Mouse (Mus musculus): ENCODE data around the gene Arel1. TPM values are rescaled to one million over a fixed set of nuclear protein-coding genes. Genes with fewer than 3 reads are reported as not detected.
A peak's percentile ranks its signal among the peaks of the same experiment; 100 is the strongest.

Gene Arel1
- total and polyA plus RNA-seq, 2 experiments, result 21.0 to 22.4 TPM

DNA sequence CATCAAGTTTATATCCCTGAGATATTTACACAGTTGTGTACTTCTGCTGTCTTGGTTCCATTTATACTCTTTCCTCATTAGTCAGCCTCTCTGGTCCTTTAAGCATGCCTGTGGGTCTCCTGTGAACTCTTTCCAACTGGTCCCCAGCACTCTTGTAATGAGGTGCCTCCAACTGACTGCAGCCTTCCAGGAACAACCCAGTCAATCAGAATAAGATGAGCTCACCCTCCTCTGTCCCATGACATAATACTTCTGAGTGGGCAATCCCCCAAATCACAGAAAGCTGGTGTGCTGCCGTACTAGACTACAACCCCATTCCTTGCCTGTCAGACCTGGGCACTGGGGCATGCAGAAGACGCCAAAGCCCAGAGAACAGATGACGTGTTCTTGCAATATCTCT lies 14.4 kb downstream of the Arel1 start:
- WGBS, result 93% methylated on average over 3 of the region's 3 CpGs
- Histone ChIP-seq H3K36me3 (ENCODE audit: control insufficient read depth, insufficient read depth, low read length) (peaks cover under 1% of the 10 kb centered on the region; the same call in 1 of the 2 replicates), H3K4me1 (ENCODE audit: control insufficient read depth, insufficient read depth, low read length) (peaks cover 2% of the 10 kb centered on the region; the same call in 1 of the 2 replicates), H3K4me3 (ENCODE audit: insufficient read depth, low read depth, low read length) (no peak overlapping the region), H3K27ac (replicated peaks; ENCODE audit: insufficient read depth, low read depth, low read length) (no peak overlapping the region), H3K27me3 (ENCODE audit: control insufficient read depth, insufficient read depth, low read length) (no peaks in the 10 kb centered on the region), H3K79me2 (ENCODE audit: control insufficient read depth, insufficient read depth, low read length) (peaks cover 6% of the 10 kb centered on the region; the same call in 1 of the 2 replicates), H3K9ac (ENCODE audit: low read depth, low read length) (no peak overlapping the region)
- no peak for DNase-seq (ENCODE audit: extremely low read depth, low read depth, low spot score)
- TF ChIP-seq CTCF (IDR thresholded peaks at IDR 0.05; ENCODE audit: low read depth, low read length) (no peak), POLR2A (IDR thresholded peaks at IDR 0.05; ENCODE audit: extremely low read depth, insufficient read depth, low read length) (no peak)

DNA sequence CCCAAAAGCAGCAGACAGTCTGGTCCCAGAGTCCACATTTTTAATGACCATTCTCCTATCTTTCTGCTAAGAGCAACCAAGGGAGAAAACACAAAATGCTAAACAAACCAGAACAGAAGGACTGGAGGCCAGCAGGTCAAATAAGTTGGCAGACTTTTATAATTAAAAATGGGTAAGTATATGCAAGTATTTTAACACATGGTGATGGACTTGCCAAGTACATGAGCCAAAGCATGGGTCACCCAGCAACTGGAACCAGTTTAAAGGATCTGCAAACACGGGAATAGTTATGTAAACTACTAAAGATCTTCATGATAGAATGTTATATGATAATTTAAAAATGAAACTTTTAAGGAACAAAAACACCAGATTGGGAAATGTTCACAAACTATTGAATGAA lies 18.3 kb downstream of the Arel1 start:
- Histone ChIP-seq H3K4me1 (ENCODE audit: control insufficient read depth, insufficient read depth, low read length) (peaks cover 18% of the 10 kb centered on the region), H3K27ac (replicated peaks; ENCODE audit: insufficient read depth, low read depth, low read length) (no peak overlapping the region), H3K36me3 (ENCODE audit: control insufficient read depth, insufficient read depth, low read length) (peaks cover 10% of the 10 kb centered on the region), H3K79me2 (ENCODE audit: control insufficient read depth, insufficient read depth, low read length) (no peaks in the 10 kb centered on the region; the same call in 1 of the 2 replicates), H3K9ac (ENCODE audit: low read depth, low read length) (no peak overlapping the region), H3K4me3 (ENCODE audit: insufficient read depth, low read depth, low read length) (no peak overlapping the region), H3K27me3 (ENCODE audit: control insufficient read depth, insufficient read depth, low read length) (no peaks in the 10 kb centered on the region)
- WGBS, result 21% methylated on average over 1 of the region's 1 CpGs
- DNase-seq (ENCODE audit: extremely low read depth, low read depth, low spot score), result peak; percentile 86
- no peak for TF ChIP-seq CTCF (IDR thresholded peaks at IDR 0.05; ENCODE audit: low read depth, low read length)
- TF ChIP-seq POLR2A (IDR thresholded peaks at IDR 0.05; ENCODE audit: extremely low read depth, insufficient read depth, low read length), result no peak

DNA sequence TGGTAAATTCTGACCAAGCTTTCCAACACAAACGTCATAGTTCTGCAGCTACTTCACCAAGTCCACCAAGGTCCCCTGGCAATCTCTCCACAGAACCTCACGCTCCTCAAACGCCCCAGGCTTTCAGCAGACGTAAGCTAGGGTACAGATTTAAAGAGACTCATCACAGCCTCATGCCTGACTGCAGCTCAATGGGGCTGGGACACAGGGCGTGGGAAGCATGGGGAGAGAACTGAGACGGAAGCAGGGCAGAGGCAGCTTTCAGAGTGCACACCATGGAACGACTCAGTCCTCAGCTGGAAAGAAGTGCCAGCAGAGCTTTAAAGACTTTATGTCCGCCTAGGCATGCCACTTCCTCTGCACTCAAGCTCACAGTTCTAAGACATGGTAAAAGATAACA lies 19.2 kb downstream of the Arel1 start:
- peaks cover 13% of the 10 kb centered on the region for H3K36me3 ChIP-seq (ENCODE audit: control insufficient read depth, insufficient read depth, low read length)
- peaks cover 18% of the 10 kb centered on the region for H3K4me1 ChIP-seq (ENCODE audit: control insufficient read depth, insufficient read depth, low read length)
- H3K4me3 ChIP-seq (ENCODE audit: insufficient read depth, low read depth, low read length), result no peak overlapping the region
- TF ChIP-seq POLR2A (IDR thresholded peaks at IDR 0.05; ENCODE audit: extremely low read depth, insufficient read depth, low read length) (no peak), CTCF (IDR thresholded peaks at IDR 0.05; ENCODE audit: low read depth, low read length) (no peak)
- peak overlapping the region; percentile 6; the same call in 1 of the 2 replicates for H3K27ac ChIP-seq (replicated peaks; ENCODE audit: insufficient read depth, low read depth, low read length)
- H3K27me3 ChIP-seq (ENCODE audit: control insufficient read depth, insufficient read depth, low read length), result no peaks in the 10 kb centered on the region
- H3K9ac ChIP-seq (ENCODE audit: low read depth, low read length), result no peak overlapping the region
- 69% methylated on average over 8 of the region's 8 CpGs for WGBS
- no peaks in the 10 kb centered on the region; the same call in 1 of the 2 replicates for H3K79me2 ChIP-seq (ENCODE audit: control insufficient read depth, insufficient read depth, low read length)
- no peak for DNase-seq (ENCODE audit: extremely low read depth, low read depth, low spot score)

DNA sequence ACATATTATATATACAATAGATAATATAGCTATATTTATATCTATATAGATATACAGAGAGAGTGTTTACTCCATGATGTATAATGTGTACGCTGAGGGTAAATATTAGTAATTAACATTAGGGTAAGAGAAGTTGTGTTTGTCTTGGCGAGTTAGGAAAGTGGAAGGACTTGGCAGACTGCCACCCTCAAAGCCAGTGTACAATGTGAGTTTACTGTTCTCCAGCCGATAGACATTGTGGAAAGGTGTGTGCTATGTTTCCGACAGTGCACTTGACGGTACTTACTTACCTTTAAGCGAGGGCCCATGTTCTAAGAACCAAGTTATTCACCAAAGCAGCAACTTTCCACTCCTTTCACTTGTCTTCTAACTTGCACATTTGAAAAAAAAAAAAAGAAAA lies 19.9 kb downstream of the Arel1 start:
- H3K4me1 ChIP-seq (ENCODE audit: control insufficient read depth, insufficient read depth, low read length), result peaks cover 18% of the 10 kb centered on the region
- peak; percentile 80 for DNase-seq (ENCODE audit: extremely low read depth, low read depth, low spot score)
- no peak overlapping the region for H3K9ac ChIP-seq (ENCODE audit: low read depth, low read length)
- peaks cover 13% of the 10 kb centered on the region for H3K36me3 ChIP-seq (ENCODE audit: control insufficient read depth, insufficient read depth, low read length)
- TF ChIP-seq POLR2A (IDR thresholded peaks at IDR 0.05; ENCODE audit: extremely low read depth, insufficient read depth, low read length) (no peak), CTCF (IDR thresholded peaks at IDR 0.05; ENCODE audit: low read depth, low read length) (no peak)
- H3K27me3 ChIP-seq (ENCODE audit: control insufficient read depth, insufficient read depth, low read length), result no peaks in the 10 kb centered on the region
- H3K4me3 ChIP-seq (ENCODE audit: insufficient read depth, low read depth, low read length), result no peak overlapping the region
- no peak overlapping the region for H3K27ac ChIP-seq (replicated peaks; ENCODE audit: insufficient read depth, low read depth, low read length)
- H3K79me2 ChIP-seq (ENCODE audit: control insufficient read depth, insufficient read depth, low read length), result no peaks in the 10 kb centered on the region; the same call in 1 of the 2 replicates
- WGBS, result 26% methylated on average over 6 of the region's 6 CpGs

DNA sequence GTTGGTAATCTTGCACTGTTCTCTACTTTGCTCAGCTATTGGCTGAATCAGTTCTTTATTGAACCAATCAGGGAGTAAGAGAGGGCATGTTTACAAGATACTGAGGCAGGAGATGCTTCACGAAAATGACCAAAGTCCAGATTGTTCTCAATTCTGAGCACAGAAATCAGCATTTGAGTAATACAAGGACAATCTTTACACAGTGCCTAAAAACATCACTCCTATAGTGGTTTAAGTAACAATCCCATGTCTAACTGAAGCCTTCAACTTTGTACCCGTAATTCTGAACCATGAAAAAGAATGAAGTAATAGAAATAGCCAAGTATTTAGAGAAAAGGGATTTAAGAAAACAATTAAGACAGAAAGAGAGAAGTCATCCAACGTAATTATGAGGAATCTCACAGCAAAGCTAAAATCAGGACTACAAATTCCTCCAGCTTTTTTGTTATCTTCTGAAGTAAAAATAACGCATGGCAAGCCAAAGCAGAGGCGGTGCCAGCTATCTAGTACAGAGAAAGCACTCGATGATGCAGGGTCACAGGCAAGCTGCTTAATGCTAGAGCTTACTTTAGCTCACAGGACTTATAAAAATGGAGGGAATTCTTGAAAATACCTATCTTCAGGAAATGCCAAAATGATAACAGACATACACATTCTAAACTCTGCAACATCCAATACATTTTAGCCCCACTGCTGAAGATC lies 22.0 kb downstream of the Arel1 start:
- peak; percentile 90 for DNase-seq (ENCODE audit: extremely low read depth, low read depth, low spot score)
- no peak for TF ChIP-seq CTCF (IDR thresholded peaks at IDR 0.05; ENCODE audit: low read depth, low read length)
- no peak for TF ChIP-seq POLR2A (IDR thresholded peaks at IDR 0.05; ENCODE audit: extremely low read depth, insufficient read depth, low read length)
- Histone ChIP-seq H3K4me3 (ENCODE audit: insufficient read depth, low read depth, low read length) (no peak overlapping the region), H3K27ac (replicated peaks; ENCODE audit: insufficient read depth, low read depth, low read length) (peak overlapping the region; percentile 89), H3K27me3 (ENCODE audit: control insufficient read depth, insufficient read depth, low read length) (no peaks in the 10 kb centered on the region), H3K36me3 (ENCODE audit: control insufficient read depth, insufficient read depth, low read length) (peaks cover 13% of the 10 kb centered on the region), H3K9ac (ENCODE audit: low read depth, low read length) (no peak overlapping the region), H3K79me2 (ENCODE audit: control insufficient read depth, insufficient read depth, low read length) (no peaks in the 10 kb centered on the region; the same call in 1 of the 2 replicates), H3K4me1 (ENCODE audit: control insufficient read depth, insufficient read depth, low read length) (peaks cover 28% of the 10 kb centered on the region)
- 43% methylated on average over 6 of the region's 6 CpGs for WGBS
